Mouse (Mus musculus) erythroblast, embryonic 14.5 days (primary cell): Measurements from ENCODE around the gene Ppil2. TPM values are rescaled to one million over a fixed set of nuclear protein-coding genes. Genes with fewer than 3 reads are reported as not detected.

Source experiments
- H3K27me3 ChIP-seq: 2 replicates; pipeline ENCODE4 v1.6.1; 2012; ENCODE audit warnings: inconsistent platforms; ENCODE audit not compliant: control insufficient read depth
- H3K36me3 ChIP-seq: 2 replicates; pipeline ENCODE4 v1.6.1; 2012; ENCODE audit warnings: mild to moderate bottlenecking, inconsistent platforms; ENCODE audit not compliant: control insufficient read depth
- H3K4me1 ChIP-seq: 2 replicates; pipeline ENCODE4 v1.6.1; 2012; ENCODE audit warnings: inconsistent platforms; ENCODE audit not compliant: control insufficient read depth
- H3K4me3 ChIP-seq: replicated peaks from 2 replicates; pipeline ENCODE3; 2012; ENCODE audit warnings: moderate library complexity, mild to moderate bottlenecking, inconsistent platforms
- H3K9me3 ChIP-seq: 2 replicates; pipeline ENCODE4 v1.6.1; 2012; ENCODE audit warnings: low read length, inconsistent platforms, mixed read lengths; ENCODE audit not compliant: control insufficient read depth
- GATA1 ChIP-seq: IDR thresholded peaks from 2 replicates; pipeline ENCODE4 v1.6.1; 2012; ENCODE audit warnings: low read length, inconsistent platforms, mixed read lengths
- TAL1 ChIP-seq: IDR thresholded peaks from 3 replicates; pipeline ENCODE4 v1.6.1; 2012; ENCODE audit warnings: low read length, inconsistent platforms, mixed read lengths
- polyA plus RNA-seq: library from polyadenylated mRNA; stranded (reverse); fragments of >175 nt; gene quantifications from 2 replicates; pipeline ENCODE4 v1.2.3, GENCODE M21; 2012

Gene Ppil2
- polyA plus RNA-seq, 1 experiment: 10.4 TPM

DNA sequence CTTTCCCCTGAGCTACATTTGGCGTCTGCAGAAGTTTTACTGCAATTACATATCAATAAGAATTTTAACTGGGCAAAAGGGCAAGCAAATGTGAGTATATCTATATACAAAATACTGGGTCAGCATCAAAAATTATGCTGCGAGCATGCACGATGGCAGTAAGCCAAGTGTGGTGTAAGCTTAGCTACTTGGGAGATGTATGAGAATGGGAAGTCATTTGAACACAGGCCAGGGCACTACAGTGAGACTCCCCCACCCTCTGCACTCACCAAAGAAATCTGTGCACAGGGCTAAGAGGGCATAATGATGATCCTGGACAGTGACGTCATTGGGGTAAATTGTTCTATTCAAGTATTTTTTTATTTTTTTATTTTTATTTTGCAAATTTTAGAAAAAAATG, 6.5 kb downstream of the Ppil2 start:
- no peaks in the 10 kb centered on the region for H3K27me3 ChIP-seq
- peaks cover 6% of the 10 kb centered on the region for H3K4me1 ChIP-seq
- peaks cover 94% of the 10 kb centered on the region for H3K36me3 ChIP-seq
- H3K4me3 ChIP-seq: no peak overlapping the region
- TF ChIP-seq GATA1 (no peak), TAL1 (no peak)
- H3K9me3 ChIP-seq: no peaks in the 10 kb centered on the region

GRCm38 (mm10) chr16:17102630-17103220, 8.3 kb downstream of the Ppil2 start:
- Histone ChIP-seq H3K27me3 (no peaks in the 10 kb centered on the region), H3K36me3 (peaks cover 94% of the 10 kb centered on the region), H3K9me3 (no peaks in the 10 kb centered on the region), H3K4me1 (peaks cover 3% of the 10 kb centered on the region; the same call in 1 of the 2 replicates), H3K4me3 (no peak overlapping the region)
- TF ChIP-seq GATA1 (no peak), TAL1 (no peak)

DNA sequence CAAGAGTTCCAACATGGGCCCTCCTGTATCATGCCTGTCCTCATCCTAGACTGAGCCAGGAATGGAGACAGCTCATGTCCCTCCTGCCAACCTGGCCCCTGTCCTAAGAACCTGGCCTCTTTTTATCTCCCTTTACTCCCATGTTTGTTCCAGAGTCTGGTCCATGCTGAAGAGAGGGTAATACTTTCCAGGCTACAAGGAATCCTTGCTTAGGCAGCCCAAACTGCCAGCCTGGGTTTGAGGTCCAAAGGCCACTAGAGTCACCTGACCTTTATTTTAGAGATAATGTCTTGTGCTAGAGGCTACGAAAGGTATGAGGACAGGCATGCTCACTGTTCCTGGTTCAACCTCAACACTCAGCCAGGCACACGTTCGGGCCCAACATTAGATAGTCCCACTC, 14.1 kb downstream of the Ppil2 start:
- Histone ChIP-seq H3K4me1 (no peaks in the 10 kb centered on the region), H3K4me3 (no peak overlapping the region), H3K27me3 (no peaks in the 10 kb centered on the region), H3K9me3 (no peaks in the 10 kb centered on the region), H3K36me3 (peaks cover 97% of the 10 kb centered on the region)
- TF ChIP-seq TAL1 (no peak), GATA1 (no peak)

GRCm38 (mm10) chr16:17088346-17088745, 22.7 kb downstream of the Ppil2 start:
- peaks cover 96% of the 10 kb centered on the region for H3K36me3 ChIP-seq
- no peaks in the 10 kb centered on the region for H3K9me3 ChIP-seq
- no peak for TF ChIP-seq GATA1
- no peak for TF ChIP-seq TAL1
- H3K4me1 ChIP-seq: no peaks in the 10 kb centered on the region
- H3K27me3 ChIP-seq: no peaks in the 10 kb centered on the region
- H3K4me3 ChIP-seq: no peak overlapping the region

- H3K9me3 ChIP-seq: no peaks in the 10 kb centered on the region
- H3K36me3 ChIP-seq: peaks cover 86% of the 10 kb centered on the region
- no peak overlapping the region for H3K4me3 ChIP-seq
- H3K27me3 ChIP-seq: no peaks in the 10 kb centered on the region
- TF ChIP-seq TAL1 (no peak), GATA1 (no peak)
- H3K4me1 ChIP-seq: no peaks in the 10 kb centered on the region
These were observed 24.3 kb downstream of the Ppil2 start for GRCm38 (mm10) chr16:17086669-17087193.

DNA sequence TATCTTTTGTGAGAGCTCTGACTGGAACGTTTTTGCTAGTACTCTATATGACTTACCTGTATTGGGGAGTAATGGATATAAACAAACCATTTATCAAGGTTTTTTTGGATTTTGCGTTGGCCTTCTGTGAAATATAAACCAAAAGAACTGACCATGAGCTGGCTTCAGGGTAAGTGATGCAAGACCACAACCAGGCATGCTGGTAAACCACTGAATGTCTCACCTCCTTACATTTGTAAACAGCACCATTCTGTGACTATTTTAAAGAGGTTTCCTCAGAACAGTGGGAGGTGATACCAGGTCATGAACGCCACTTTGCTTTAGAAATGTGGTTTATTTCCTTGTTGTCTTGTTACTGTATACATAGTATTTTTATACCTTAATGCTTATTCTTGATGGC, 24.8 kb downstream of the Ppil2 start:
- Histone ChIP-seq H3K36me3 (peaks cover 81% of the 10 kb centered on the region), H3K4me1 (no peaks in the 10 kb centered on the region), H3K9me3 (no peaks in the 10 kb centered on the region), H3K4me3 (no peak overlapping the region), H3K27me3 (no peaks in the 10 kb centered on the region)
- TF ChIP-seq TAL1 (no peak), GATA1 (no peak)

- no peak for TF ChIP-seq GATA1
- no peak for TF ChIP-seq TAL1
- H3K9me3 ChIP-seq: no peaks in the 10 kb centered on the region
- H3K4me3 ChIP-seq: no peak overlapping the region
- no peaks in the 10 kb centered on the region for H3K4me1 ChIP-seq
- H3K27me3 ChIP-seq: no peaks in the 10 kb centered on the region
- H3K36me3 ChIP-seq: peaks cover 75% of the 10 kb centered on the region
These were observed 25.4 kb downstream of the Ppil2 start for GRCm38 (mm10) chr16:17085636-17086035.

DNA sequence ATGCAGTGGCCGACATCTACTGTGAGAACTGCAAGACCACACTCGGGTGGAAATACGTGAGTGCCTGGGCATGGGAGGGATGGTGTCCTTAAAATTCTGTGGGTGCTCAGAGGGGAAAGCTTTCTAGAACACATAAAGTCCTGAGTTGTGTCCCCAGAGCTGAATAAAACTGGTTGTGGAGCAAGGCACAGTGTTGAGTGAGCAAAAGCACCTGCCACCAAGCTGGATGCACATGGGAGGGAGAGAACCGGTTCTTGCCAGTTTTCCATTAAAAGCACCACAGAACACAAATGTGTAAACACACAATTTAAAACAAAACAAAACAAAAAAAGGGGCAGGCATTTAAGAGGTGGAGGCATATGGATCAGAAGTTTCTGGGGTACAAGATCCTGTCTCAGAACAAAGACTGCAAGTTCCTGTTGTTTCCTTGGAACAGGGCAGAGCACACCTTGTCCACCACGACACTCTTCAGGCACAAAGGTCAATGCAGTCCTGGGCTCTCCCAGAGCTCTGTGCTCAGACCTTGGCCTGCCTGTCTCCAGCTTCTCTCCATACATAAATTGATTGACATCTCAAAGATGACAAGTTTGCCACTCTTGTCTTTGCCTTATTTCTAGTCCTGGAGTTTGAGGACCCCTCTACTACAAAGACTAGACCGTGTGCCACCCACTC, 28.8 kb downstream of the Ppil2 start:
- peaks cover 5% of the 10 kb centered on the region for H3K4me1 ChIP-seq
- H3K9me3 ChIP-seq: no peaks in the 10 kb centered on the region
- H3K4me3 ChIP-seq: no peak overlapping the region
- no peak for TF ChIP-seq TAL1
- TF ChIP-seq GATA1: no peak
- H3K36me3 ChIP-seq: peaks cover 41% of the 10 kb centered on the region
- H3K27me3 ChIP-seq: no peaks in the 10 kb centered on the region

- Histone ChIP-seq H3K4me1 (peaks cover 8% of the 10 kb centered on the region), H3K4me3 (no peak overlapping the region), H3K27me3 (no peaks in the 10 kb centered on the region), H3K9me3 (peaks cover 9% of the 10 kb centered on the region), H3K36me3 (peaks cover 4% of the 10 kb centered on the region)
- TF ChIP-seq TAL1 (no peak), GATA1 (no peak)
These were observed 33.0 kb downstream of the Ppil2 start for GRCm38 (mm10) chr16:17078101-17078500.

DNA sequence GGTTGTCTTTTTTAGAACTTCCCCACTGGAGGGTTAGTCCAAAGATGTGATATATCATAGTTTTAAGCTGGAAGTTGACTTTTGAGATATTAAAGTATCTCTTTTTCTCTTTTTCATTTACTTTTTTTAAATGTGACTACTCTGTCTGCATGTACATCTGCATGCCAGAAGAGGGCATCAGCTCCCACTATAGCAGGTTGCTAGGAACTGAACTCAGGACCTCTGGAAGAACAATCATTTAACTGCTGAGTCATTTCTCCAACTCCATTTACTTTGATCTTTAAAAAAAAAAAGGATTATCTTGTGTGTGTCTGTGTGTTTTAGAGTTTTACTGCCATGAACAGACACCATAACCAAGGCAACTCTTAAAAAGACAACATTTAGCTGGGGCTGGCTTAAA, 34.2 kb downstream of the Ppil2 start:
- TF ChIP-seq TAL1: no peak
- TF ChIP-seq GATA1: no peak
- no peak overlapping the region for H3K4me3 ChIP-seq
- H3K36me3 ChIP-seq: no peaks in the 10 kb centered on the region; the same call in 1 of the 2 replicates

More for the DNA sequence above, 34.2 kb downstream of the Ppil2 start:
- Histone ChIP-seq H3K9me3 (peaks cover 9% of the 10 kb centered on the region), H3K27me3 (peaks cover 5% of the 10 kb centered on the region), H3K4me1 (peaks cover 8% of the 10 kb centered on the region)
